Mouse (Mus musculus) A20 (cell line): ENCODE measurements around the gene Terb2.
"Not testable (repeated sequence)": the region's sequence is repeated elsewhere in the genome, so short reads cannot be mapped to it uniquely, and the experiment has no call there.

Source experiments
- DNase-seq: peaks from one replicate; pipeline ENCODE4 v3.0.0-alpha.2; 2011; ENCODE audit warnings: low read depth, low spot score

The Terb2 gene

GRCm38 (mm10) chr2:122161542-122161941, 24.5 kb upstream of the Terb2 start:
- DNase-seq: no peak

DNA sequence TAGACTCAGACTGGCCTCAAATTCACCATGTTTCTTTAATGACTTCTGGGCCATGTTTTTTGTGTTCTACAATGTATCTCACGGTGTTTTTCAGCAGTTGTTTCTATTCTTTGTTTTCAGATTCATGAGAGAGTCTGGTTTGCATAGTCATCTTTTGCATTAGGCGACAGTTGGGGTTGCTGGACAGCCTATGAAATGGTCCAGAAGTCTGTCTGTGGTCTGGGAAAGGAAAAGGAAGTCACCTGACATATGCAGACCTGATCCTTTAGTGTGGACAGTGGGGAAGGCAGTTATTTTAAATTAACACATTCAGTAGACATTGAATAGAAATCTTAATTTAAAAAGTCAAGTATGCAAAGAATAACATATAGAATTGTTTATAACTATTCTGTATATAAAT, 23.5 kb upstream of the Terb2 start:
- DNase-seq: no peak

DNA sequence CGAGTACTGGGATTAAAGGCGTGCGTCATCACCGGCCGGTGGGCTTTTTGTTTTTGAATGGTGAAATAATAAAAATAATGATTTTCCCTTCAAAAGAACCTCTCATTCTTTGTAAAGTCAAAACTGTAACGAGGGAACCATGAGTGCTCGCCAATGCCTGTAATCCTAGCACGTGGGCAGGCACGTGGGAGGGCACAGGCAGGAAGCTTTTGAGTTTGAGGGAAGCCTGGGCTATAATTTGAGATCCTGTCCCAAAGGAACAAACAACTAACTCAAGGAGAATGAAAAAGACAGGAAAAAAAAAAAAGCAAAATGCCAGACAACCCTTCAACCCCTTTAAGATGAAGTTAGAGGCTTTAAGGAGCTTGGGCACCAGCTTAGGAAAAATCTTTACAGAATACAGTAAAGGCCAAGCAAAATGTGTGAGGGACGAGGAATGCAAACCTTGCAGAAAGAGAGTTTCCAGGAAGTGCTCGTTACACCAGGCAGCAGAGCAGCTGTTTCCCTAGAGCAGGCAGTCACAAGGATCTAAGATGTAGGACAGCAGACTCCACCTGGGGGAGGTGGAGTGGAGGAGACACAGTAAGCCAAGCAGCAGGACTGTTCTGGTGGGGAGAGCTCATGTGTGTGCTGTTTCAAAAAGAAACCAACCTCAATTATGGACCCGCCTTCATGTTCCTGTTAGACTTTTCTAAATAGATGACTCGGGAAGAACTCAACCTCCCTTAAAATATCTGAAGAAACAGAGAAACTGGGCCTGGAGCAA, 22.5 kb upstream of the Terb2 start:
- no peak for DNase-seq

DNA sequence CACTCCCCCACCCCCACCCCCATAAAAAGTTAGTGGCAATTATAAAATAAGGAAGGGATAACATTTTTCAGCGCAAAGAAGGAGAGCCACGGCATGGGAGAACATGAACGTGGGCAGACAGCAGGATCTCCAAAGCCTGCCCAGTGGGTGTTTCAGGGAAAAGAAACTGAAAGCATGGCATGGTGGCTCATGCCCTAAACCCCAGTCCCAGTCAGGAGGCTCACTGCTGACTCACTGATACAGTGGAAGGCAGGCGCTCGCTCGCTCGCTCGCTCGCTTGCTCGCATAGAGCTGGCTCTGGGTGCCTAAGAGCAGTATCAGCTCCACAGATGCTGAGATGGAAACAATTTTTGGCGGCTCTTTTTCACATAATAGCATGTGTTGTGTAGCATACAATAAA, 21.8 kb upstream of the Terb2 start:
- DNase-seq: no peak

DNA sequence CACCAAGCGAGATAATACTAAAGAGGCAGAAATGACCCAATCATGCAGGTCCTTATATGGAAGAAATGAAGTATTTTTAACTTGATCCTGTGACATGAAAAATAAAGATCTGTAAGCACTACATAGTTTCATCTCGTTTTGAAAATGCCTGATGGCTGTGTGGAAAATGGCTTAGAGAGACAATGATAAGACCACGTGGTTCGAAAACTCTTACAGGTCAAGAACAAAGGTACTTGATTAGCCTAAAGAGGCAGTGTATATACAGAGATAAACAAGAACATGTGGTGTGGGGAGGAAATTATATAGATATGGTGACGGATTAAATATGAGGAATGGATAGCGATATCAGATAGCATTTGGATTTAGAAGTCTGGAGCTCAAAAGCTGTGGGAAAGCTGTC, 14.8 kb upstream of the Terb2 start:
- no peak for DNase-seq

GRCm38 (mm10) chr2:122172188-122172587, 13.9 kb upstream of the Terb2 start:
- no peak for DNase-seq

GRCm38 (mm10) chr2:122180051-122180822, 5.8 kb upstream of the Terb2 start:
- peak; percentile 12 for DNase-seq

DNA sequence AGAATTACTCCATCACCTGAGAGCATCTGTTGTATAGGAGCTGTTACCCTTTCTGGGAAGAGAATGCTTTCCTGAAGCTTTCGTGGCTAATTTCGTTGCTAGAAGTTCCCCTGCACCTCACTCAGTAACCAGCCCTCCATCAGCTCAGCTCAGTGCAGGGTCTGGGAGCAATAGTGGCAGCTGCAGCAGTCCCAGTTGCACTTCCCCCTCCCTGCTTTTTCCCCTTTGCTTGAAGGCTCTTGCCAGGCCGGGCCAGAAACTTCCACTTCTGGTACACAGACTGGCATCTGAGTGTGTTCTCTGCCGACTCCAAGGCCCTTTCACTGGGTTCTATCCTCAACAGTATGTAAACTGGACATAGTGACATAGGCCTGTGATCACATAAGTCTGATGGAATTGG, 986 bp upstream of the Terb2 start:
- DNase-seq: peak; percentile 30

DNA sequence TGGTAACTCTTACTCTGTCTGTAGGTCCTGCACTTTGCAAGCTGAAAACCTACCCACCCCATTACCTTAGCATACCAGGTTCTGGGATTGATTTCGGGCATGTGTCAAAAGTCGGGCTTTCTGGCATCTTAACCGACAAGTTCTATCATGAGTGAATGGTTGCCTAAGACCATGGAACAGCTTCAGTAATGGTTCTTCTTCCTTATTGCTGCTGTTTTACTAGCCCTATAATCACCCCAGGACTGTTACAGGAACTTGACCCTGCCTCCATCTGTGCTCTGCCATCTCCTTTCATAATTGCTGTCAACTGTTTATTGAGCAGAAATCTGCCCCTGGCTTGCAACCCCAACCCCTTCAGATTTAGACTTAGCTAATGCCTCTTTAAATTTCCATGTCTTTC, 679 bp downstream of the Terb2 start:
- DNase-seq: no peak

- DNase-seq: no peak
Observed at GRCm38 (mm10) chr2:122191849-122192248, 5.8 kb downstream of the Terb2 start.

GRCm38 (mm10) chr2:122194509-122194929, 8.4 kb downstream of the Terb2 start:
- peak; percentile 40 for DNase-seq

DNA sequence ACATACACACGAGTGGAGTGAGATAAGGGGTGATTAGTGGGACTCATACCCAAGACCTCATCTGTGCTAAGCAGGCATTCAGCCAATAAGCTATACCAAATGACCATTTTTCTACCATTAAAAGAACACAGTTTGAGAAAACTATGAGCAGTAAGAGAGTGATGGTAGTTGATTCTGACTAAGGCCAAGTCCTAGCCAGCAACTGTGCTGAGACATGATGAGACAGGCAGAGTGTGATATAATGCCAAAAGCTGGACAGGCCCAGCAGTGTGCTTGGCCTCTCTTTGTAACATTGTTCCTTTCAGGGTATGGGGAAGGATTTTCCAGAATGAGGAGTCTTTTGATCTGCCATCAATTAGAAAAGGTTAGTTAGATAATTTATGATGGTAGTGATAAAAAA, 15.4 kb downstream of the Terb2 start:
- DNase-seq: no peak

- DNase-seq: no peak
Observed at GRCm38 (mm10) chr2:122206440-122207107, 20.5 kb downstream of the Terb2 start.

DNA sequence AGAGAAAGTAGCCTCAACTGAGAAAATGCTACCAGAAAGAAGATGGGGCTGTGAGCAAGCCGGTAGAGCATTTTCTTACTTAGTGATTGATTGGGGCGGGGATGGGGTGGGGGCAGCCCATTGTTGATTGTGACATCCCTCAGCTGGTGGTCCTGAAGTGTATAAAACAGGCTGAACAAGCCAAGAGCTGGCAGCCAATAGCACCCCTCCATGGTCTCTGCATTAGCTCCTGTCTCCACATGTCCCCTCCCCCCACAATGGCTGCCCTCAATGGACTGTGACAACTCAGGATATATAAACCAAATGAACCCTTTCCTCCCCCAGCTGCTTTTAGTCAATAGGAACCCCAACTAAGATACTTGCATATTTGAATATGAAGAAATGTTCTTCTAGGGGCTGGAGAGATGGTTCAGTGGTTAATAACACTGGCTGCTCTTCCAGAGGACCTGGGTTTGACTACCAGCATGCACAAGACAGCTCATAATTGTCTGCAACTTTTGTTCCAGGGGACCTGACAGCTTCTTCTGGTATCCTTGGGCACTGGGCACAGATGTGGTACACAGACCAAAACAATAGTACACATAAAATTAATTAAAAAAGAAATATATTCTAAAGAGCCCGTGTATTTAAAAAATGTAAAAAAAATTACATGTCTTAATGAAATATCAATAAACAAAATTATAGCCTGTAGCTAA, 24.6 kb downstream of the Terb2 start:
- DNase-seq: no peak

DNA sequence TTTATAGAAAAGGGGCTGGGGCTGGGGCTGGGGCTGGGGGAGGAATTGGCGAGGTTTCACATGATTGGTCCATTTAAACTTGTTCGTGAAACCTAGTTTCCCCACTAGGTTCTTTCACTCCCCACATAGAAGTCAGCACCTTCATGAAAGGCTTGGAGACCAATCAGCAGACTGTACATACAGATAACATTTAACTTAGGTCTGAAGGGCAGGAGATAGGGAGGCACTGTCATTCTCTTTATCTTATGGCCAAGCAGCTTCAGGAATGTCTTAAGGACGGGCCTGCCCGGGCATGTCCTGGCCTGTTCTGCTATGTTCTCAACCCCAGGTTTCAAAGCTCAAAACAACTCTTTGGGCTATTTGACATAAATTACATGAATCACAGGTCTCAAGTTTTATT, 31.0 kb downstream of the Terb2 start:
- DNase-seq: not testable (repeated sequence)

GRCm38 (mm10) chr2:122218234-122218633, 32.2 kb downstream of the Terb2 start:
- no peak for DNase-seq

- DNase-seq: no peak
Observed at GRCm38 (mm10) chr2:122221378-122221777, 35.3 kb downstream of the Terb2 start.

GRCm38 (mm10) chr2:122221798-122222197, 35.7 kb downstream of the Terb2 start:
- no peak for DNase-seq

- no peak for DNase-seq
Observed at GRCm38 (mm10) chr2:122222272-122222671, 36.2 kb downstream of the Terb2 start.

DNA sequence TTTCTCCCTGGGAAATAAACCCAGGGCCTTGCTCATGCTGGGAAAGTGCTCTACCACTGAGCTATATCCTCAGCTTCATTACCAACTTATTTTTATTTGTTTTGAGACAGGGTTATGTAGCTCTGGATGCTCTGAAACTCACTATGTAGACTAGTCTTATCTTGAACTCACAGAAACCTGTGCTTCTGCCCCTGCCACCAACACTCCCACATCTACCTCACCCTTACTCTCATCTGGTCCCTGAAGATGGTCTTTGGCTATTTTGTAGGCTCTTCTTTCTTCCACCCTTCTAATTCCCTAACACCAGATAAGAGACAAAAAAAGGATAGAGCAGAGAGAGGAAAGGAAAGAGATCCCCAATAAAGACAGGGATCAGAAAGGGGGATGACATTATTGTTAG, 37.6 kb downstream of the Terb2 start:
- DNase-seq: no peak

GRCm38 (mm10) chr2:122230395-122230794, 44.3 kb downstream of the Terb2 start:
- no peak for DNase-seq

- no peak for DNase-seq
Observed at GRCm38 (mm10) chr2:122231616-122232015, 45.5 kb downstream of the Terb2 start.
